Mouse (Mus musculus) liver, adult 10 weeks (tissue): ENCODE results near the gene Vipr1. TPM values are rescaled to one million over a fixed set of nuclear protein-coding genes. Genes with fewer than 3 reads are reported as not detected.

Experiments
- polyA plus RNA-seq: library from polyadenylated mRNA; stranded (reverse); fragments of 350-450 nt; fragmentation: Illumina TruSeq; extraction: RNeasy Lipid Tissue Mini Kit (QIAGEN cat#74804); gene quantifications from one replicate; pipeline ENCODE4 v1.2.3, GENCODE M21; 2014; ENCODE audit warnings: low read depth, low replicate concordance

Gene Vipr1
- polyA plus RNA-seq: 3.7 TPM

GRCm38 (mm10) chr9:121642401-121643181 lies at the start of gene Vipr1:
Vipr1 (plus strand) TSS chr9:121642716.

GRCm38 (mm10) chr9:121642001-121642400 lies 515 bp upstream of the Vipr1 start, which contains the start of gene Lyzl4:
Lyzl4 (minus strand) TSS chr9:121642096.

GRCm38 (mm10) chr9:121704646-121705625 lies 62.4 kb downstream of the Vipr1 start, which contains the start of gene Sec22c:
Sec22c (minus strand) TSS chr9:121705490.

GRCm38 (mm10) chr9:121709898-121710583 lies 67.5 kb downstream of the Vipr1 start, which contains the start of gene Ss18l2:
Ss18l2 (plus strand) TSS chr9:121710329.

DNA sequence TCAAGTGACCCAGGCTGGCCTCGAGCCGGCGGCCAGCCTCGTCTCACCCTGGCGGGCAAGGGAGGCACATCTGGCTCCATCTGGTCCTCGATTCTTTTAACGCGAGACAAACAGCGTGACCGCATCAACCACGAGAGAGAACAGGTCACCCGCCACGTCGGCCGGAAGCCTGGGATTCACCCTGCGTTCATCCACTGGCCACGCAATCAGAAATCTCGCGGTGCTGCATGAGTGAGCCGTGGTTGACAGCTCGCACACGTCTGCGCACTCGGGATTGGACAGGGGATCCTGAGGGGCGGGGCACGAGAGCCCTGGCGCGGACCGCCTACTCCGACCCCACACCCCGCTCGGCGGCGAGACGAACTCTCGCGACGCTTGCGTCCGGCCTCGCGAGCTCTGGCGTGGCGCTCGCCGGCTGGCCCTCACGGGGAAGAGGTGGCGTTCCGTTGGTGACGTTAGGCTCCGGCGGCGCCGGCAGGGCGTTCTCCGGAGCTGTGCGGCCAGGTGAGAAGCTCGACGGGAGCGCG lies 76.3 kb downstream of the Vipr1 start, which contains the start of gene Nktr:
Gene Nktr, plus strand, starts transcription at position 378 of the 527 bp plus-strand sequence.

Other genes starting within 250 kb of the Vipr1 start
- not detected for gene Cck, start 147.0 kb upstream of the Vipr1 start, polyA plus RNA-seq
- not detected for gene Lyzl4, start 620 bp upstream of the Vipr1 start, polyA plus RNA-seq
- 4.9 TPM for gene Sec22c, start 62.8 kb downstream of the Vipr1 start, polyA plus RNA-seq
- 61.1 TPM for gene Ss18l2, start 67.6 kb downstream of the Vipr1 start, polyA plus RNA-seq
- 45.9 TPM for gene Nktr, start 76.5 kb downstream of the Vipr1 start, polyA plus RNA-seq
- not detected for gene Zfp651, start 116.6 kb downstream of the Vipr1 start, polyA plus RNA-seq
- not detected for gene Klhl40, start 134.9 kb downstream of the Vipr1 start, polyA plus RNA-seq
- gene Hhatl, start 149.8 kb downstream of the Vipr1 start, polyA plus RNA-seq: not detected
- gene Ccdc13, start 196.7 kb downstream of the Vipr1 start, polyA plus RNA-seq: not detected
- gene Higd1a, start 215.6 kb downstream of the Vipr1 start, polyA plus RNA-seq: 68.1 TPM